Mouse (Mus musculus) gastrocnemius, postnatal 10 days (tissue): ENCODE measurements around the gene Cct8l1. TPM values are rescaled to one million over a fixed set of nuclear protein-coding genes. Genes with fewer than 3 reads are reported as not detected.

Experiments used
- DNase-seq: peaks from one replicate; pipeline ENCODE4 v3.0.0; 2021; ENCODE audit warnings: mixed read lengths
- long read RNA-seq, 2 experiments: library from polyadenylated mRNA; stranded (forward); transcript quantifications; one replicate each; pipeline ENCODE4 v2.0.0; 2021
- total RNA-seq, 2 experiments: library from RNA; stranded (reverse); gene quantifications; 2 replicates each; pipeline ENCODE4 v1.2.3; 2021

Gene Cct8l1
- total RNA-seq: not detected
- long read RNA-seq, experiment 1: 0 reads
- long read RNA-seq, experiment 2: 0 reads

- DNase-seq: no peak
These were observed at the start of gene Cct8l1 for GRCm38 (mm10) chr5:25515767-25516166. Gene Cct8l1, plus strand, starts transcription at chr5:25516067.

- DNase-seq: no peak
These were observed 43.8 kb upstream of the Cct8l1 start for GRCm38 (mm10) chr5:25472070-25472469.

GRCm38 (mm10) chr5:25475789-25476188, 40.1 kb upstream of the Cct8l1 start:
- no peak for DNase-seq

GRCm38 (mm10) chr5:25478863-25479262, 37.0 kb upstream of the Cct8l1 start:
- DNase-seq: no peak

- no peak for DNase-seq
These were observed 19.2 kb upstream of the Cct8l1 start for GRCm38 (mm10) chr5:25496652-25497051.

- no peak for DNase-seq
These were observed 18.5 kb upstream of the Cct8l1 start for GRCm38 (mm10) chr5:25497369-25497719.

GRCm38 (mm10) chr5:25497720-25498345, 18.0 kb upstream of the Cct8l1 start:
- peak; percentile 72 for DNase-seq

- no peak for DNase-seq
These were observed 17.5 kb upstream of the Cct8l1 start, which contains the start of gene Kmt2c for GRCm38 (mm10) chr5:25498346-25498820. Gene Kmt2c, minus strand, starts transcription at chr5:25498783.

GRCm38 (mm10) chr5:25498821-25499422, 16.9 kb upstream of the Cct8l1 start:
- DNase-seq: peak; percentile 78

GRCm38 (mm10) chr5:25499423-25500398, 16.2 kb upstream of the Cct8l1 start:
- peak; percentile 99 for DNase-seq

GRCm38 (mm10) chr5:25500686-25501085, 15.2 kb upstream of the Cct8l1 start:
- no peak for DNase-seq

- no peak for DNase-seq
These were observed 9.8 kb upstream of the Cct8l1 start for GRCm38 (mm10) chr5:25506041-25506440.

GRCm38 (mm10) chr5:25516301-25516895, 531 bp downstream of the Cct8l1 start:
- no peak for DNase-seq

GRCm38 (mm10) chr5:25517550-25517949, 1.7 kb downstream of the Cct8l1 start:
- DNase-seq: no peak

- DNase-seq: peak; percentile 36
These were observed 4.0 kb downstream of the Cct8l1 start for GRCm38 (mm10) chr5:25519820-25520219.

GRCm38 (mm10) chr5:25521461-25521860, 5.6 kb downstream of the Cct8l1 start:
- no peak for DNase-seq

GRCm38 (mm10) chr5:25526116-25526515, 10.2 kb downstream of the Cct8l1 start:
- DNase-seq: peak; percentile 26

- peak; percentile 67 for DNase-seq
These were observed 11.1 kb downstream of the Cct8l1 start for GRCm38 (mm10) chr5:25526926-25527325.

GRCm38 (mm10) chr5:25527971-25528370, 12.1 kb downstream of the Cct8l1 start:
- DNase-seq: no peak

GRCm38 (mm10) chr5:25528851-25529528, 13.1 kb downstream of the Cct8l1 start:
- DNase-seq: no peak
